ENCODE assay signal across 8 mouse cellular contexts in genomic region chr6:90607196-90607595, GRCm38 (mm10). TPM values are rescaled to one million over a fixed set of nuclear protein-coding genes. Genes with fewer than 3 reads are reported as not detected.
DNase-seq lines count a peak whose midpoint lies in the region; ATAC-seq and TF ChIP-seq lines count a peak whose summit lies in the region.

No protein-coding gene starts in this region.

- in situ Hi-C loops in CH12.LX (cut with MboI; ENCODE audit: low pct_ligation_motif_present, low pct_unique_long_range_greater_than_20kb, low sequenced_read_pairs), result no loop called here

- no peak overlapping the region for H3K4me3 ChIP-seq in kidney, embryonic 16.5 days (ENCODE audit: low read length)
- no peak overlapping the region for H3K4me3 ChIP-seq in CH12.LX (replicated peaks in 1 of 3; ENCODE audit: low read depth in 2 of 3, low read length in 2 of 3, poor library complexity in 1 of 3)
- no peak overlapping the region for H3K4me3 ChIP-seq in embryonic fibroblast, embryonic 13.5 days (ENCODE audit: insufficient read depth, low read length)

- no peak for TF ChIP-seq EP300 in CH12.LX (IDR thresholded peaks at IDR 0.05; ENCODE audit: low read length)

- no peaks in the 10 kb centered on the region for H3K9me3 ChIP-seq in kidney, embryonic 16.5 days (ENCODE audit: low read length)
- no peaks in the 10 kb centered on the region for H3K9me3 ChIP-seq in CH12.LX (replicated peaks; ENCODE audit: low read length)

- dilution Hi-C loops in CH12.LX (cut with MboI; ENCODE audit: extremely low pct_ligation_motif_present, extremely low pct_unique_long_range_greater_than_20kb, low sequenced_read_pairs), result no loop called here

- peak; percentile 30 for TF ChIP-seq RAD21 in CH12.LX (IDR thresholded peaks at IDR 0.05; ENCODE audit: low read depth, low read length)

- no peaks in the 10 kb centered on the region for H3K27me3 ChIP-seq in kidney, embryonic 16.5 days (ENCODE audit: insufficient read depth, low read length)
- H3K27me3 ChIP-seq in CH12.LX (replicated peaks), result peaks cover 76% of the 10 kb centered on the region

- H3K27ac ChIP-seq in kidney, embryonic 16.5 days (ENCODE audit: low read length), result no peak overlapping the region
- no peak overlapping the region for H3K27ac ChIP-seq in CH12.LX (ENCODE audit: insufficient read depth, low read depth)
- H3K27ac ChIP-seq in embryonic fibroblast, embryonic 13.5 days (ENCODE audit: insufficient read depth, low read length), result no peak overlapping the region

- no peak for ATAC-seq in kidney, embryonic 16.5 days (ENCODE audit: low FRiP score, low TSS enrichment)

- H3K9ac ChIP-seq in kidney, embryonic 16.5 days (replicated peaks; ENCODE audit: low read length), result no peak overlapping the region
- no peak overlapping the region for H3K9ac ChIP-seq in CH12.LX (ENCODE audit: insufficient read depth, low read depth)

- no peak overlapping the region for H3K4me2 ChIP-seq in kidney, embryonic 16.5 days (replicated peaks; ENCODE audit: low read depth, low read length)
- H3K4me2 ChIP-seq in CH12.LX (ENCODE audit: insufficient read depth, low read depth, poor library complexity, severe bottlenecking), result no peak overlapping the region

- H3K36me3 ChIP-seq in kidney, embryonic 16.5 days (ENCODE audit: insufficient read depth, low read length), result no peaks in the 10 kb centered on the region
- no peaks in the 10 kb centered on the region for H3K36me3 ChIP-seq in CH12.LX (replicated peaks in 1 of 2; ENCODE audit: control insufficient read depth in 1 of 2, insufficient read depth in 1 of 2, low read length in 1 of 2)

- no peaks in the 10 kb centered on the region for H3K79me2 ChIP-seq in CH12.LX (replicated peaks; ENCODE audit: control insufficient read depth, extremely low read depth, insufficient read depth, poor library complexity, severe bottlenecking)

- no peak for TF ChIP-seq POLR2A in CH12.LX (IDR thresholded peaks at IDR 0.05; ENCODE audit: low read depth, low read length)
- TF ChIP-seq POLR2A in embryonic fibroblast, embryonic 13.5 days (IDR thresholded peaks at IDR 0.05; ENCODE audit: low read depth, low read length), result no peak

- peak; percentile 52 to 82 for TF ChIP-seq CTCF in CH12.LX (conservative IDR thresholded peaks at IDR 0.05 in 1 of 2, IDR thresholded peaks at IDR 0.05 in 1 of 2; ENCODE audit: low read depth in 2 of 2, low read length in 2 of 2)
- TF ChIP-seq CTCF in embryonic fibroblast, embryonic 13.5 days (IDR thresholded peaks at IDR 0.05; ENCODE audit: borderline replicate concordance, insufficient read depth, low read length), result peak; percentile 74; the same call in 1 of the 2 replicates

- WGBS in kidney, embryonic 16.5 days, result 13% methylated on average over 5 of the region's 5 CpGs

- peak; percentile 66 for DNase-seq in kidney, adult 18-20 months
- DNase-seq in CH12.LX (ENCODE audit: extremely low read depth), result peak; percentile 72
- peak; percentile 72 to 83 for DNase-seq in adrenal gland, postnatal 36 days
- peak; percentile 34 for DNase-seq in layer of hippocampus, adult 9-11 months
- DNase-seq in lung, postnatal 4 days, result peak; percentile 68 to 71
- DNase-seq in testis, postnatal 10 days (ENCODE audit: low spot score), result peak; percentile 83

- peaks cover 14% of the 10 kb centered on the region for H3K4me1 ChIP-seq in kidney, embryonic 16.5 days (ENCODE audit: insufficient read depth, low read length)
- peaks cover 2 to 12% of the 10 kb centered on the region in 2 experiments; a peak in 3 of 4 replicates for H3K4me1 ChIP-seq in CH12.LX (ENCODE audit: control insufficient read depth in 1 of 2, insufficient read depth in 2 of 2)
- H3K4me1 ChIP-seq in embryonic fibroblast, embryonic 13.5 days (ENCODE audit: control insufficient read depth, insufficient read depth, low read length), result no peaks in the 10 kb centered on the region

TF ChIP-seq in CH12.LX, 34 proteins besides CTCF, POLR2A, EP300 and RAD21:
- TF ChIP-seq PAX5 (IDR thresholded peaks at IDR 0.05; ENCODE audit: low read length) (no peak), SMC3 (IDR thresholded peaks at IDR 0.05; ENCODE audit: low read depth, low read length) (peak; percentile 27; the same call in 1 of the 2 replicates), GABPA (IDR thresholded peaks at IDR 0.05; ENCODE audit: insufficient replicate concordance, low read depth, low read length) (no peak)

RNA-seq across cellular contexts. Expression of gene Slc41a3, which starts 2.7 kb away (rescaled TPM):
- 6.7 and 7.2 TPM in 2 replicates for polyA plus RNA-seq in kidney, embryonic 16.5 days (2015; fragmentation: Nextera tagmentation; extraction: Ambion mirVana)
- 0.55 and 0.59 TPM in 2 replicates for total RNA-seq in CH12.LX (2012; rRNA removed)
- total RNA-seq in CH12.LX (2014; rRNA removed), result 0.15 TPM in 1 of 2 replicates, not detected in the other
- polyA plus RNA-seq in CH12.LX (2012; ENCODE audit: insufficient read length, low read depth), result 0.10 TPM in 1 of 2 replicates, not detected in the other
- total RNA-seq in adrenal gland, postnatal 36 days (2021), result 10 to 100 TPM; 25.5 to 70.3 TPM
- polyA plus RNA-seq in embryonic fibroblast, embryonic 13.5 days (2011; ENCODE audit: insufficient read length, low read depth, missing spikeins), result 7.0 and 8.7 TPM in 2 replicates
